Mouse (Mus musculus) limb, embryonic 15.5 days (tissue): ENCODE measurements around the gene Itpk1. TPM values are rescaled to one million over a fixed set of nuclear protein-coding genes. Genes with fewer than 3 reads are reported as not detected.

Experiments used
- ATAC-seq: fragments of 200-750 bp; cut with Nextera tagmentation; 2 replicates; pipeline ENCODE4 v1.8.0; 2017; ENCODE audit warnings: low read depth, moderate TSS enrichment; ENCODE audit not compliant: insufficient number of reproducible peaks, low FRiP score, low TSS enrichment
- H3K27ac ChIP-seq: fragments of 300-500 bp; sonication (generic); 2 replicates; pipeline ENCODE4 v1.5.1; 2015; ENCODE audit warnings: moderate library complexity, mild to moderate bottlenecking, inconsistent platforms
- H3K27me3 ChIP-seq: fragments of 300-500 bp; sonication (generic); 2 replicates; pipeline ENCODE4 v1.6.1; 2015; ENCODE audit warnings: inconsistent platforms
- H3K36me3 ChIP-seq: fragments of 300-500 bp; sonication (generic); 2 replicates; pipeline ENCODE4 v1.6.1; 2015; ENCODE audit warnings: inconsistent platforms
- H3K4me1 ChIP-seq: fragments of 300-500 bp; sonication (generic); 2 replicates; pipeline ENCODE4 v1.6.1; 2015; ENCODE audit warnings: inconsistent platforms
- H3K4me2 ChIP-seq: fragments of 300-500 bp; sonication (generic); 2 replicates; pipeline ENCODE4 v1.6.1; 2015; ENCODE audit warnings: mild to moderate bottlenecking, inconsistent platforms
- H3K4me3 ChIP-seq: fragments of 300-500 bp; sonication (generic); 2 replicates; pipeline ENCODE4 v1.5.1; 2015; ENCODE audit warnings: mild to moderate bottlenecking, inconsistent platforms
- H3K9ac ChIP-seq: fragments of 300-500 bp; sonication (generic); 2 replicates; pipeline ENCODE4 v1.6.1; 2015; ENCODE audit warnings: inconsistent platforms
- H3K9me3 ChIP-seq: fragments of 300-500 bp; sonication (generic); 2 replicates; pipeline ENCODE4 v1.6.1; 2016; ENCODE audit warnings: inconsistent platforms
- WGBS: fragments of 180-500 bp; shearing (Covaris S2); methylation state at CpG from one replicate; pipeline ENCODE4 v1.1.7; 2015; 5-methylcytosine and 5-hydroxymethylcytosine counted together
- polyA plus RNA-seq: library from polyadenylated mRNA; unstranded; fragments of >200 nt; fragmentation: Nextera tagmentation; extraction: Ambion mirVana; gene quantifications from 2 replicates; pipeline ENCODE4 v1.2.1, GENCODE M21; 2015

The Itpk1 gene
- polyA plus RNA-seq, 1 experiment from 2014 or later = 10.9 TPM

GRCm38 (mm10) chr12:102616201-102616600 lies 88.5 kb downstream of the Itpk1 start:
- Histone ChIP-seq H3K9ac (no peak overlapping the region), H3K4me3 (no peak overlapping the region), H3K27me3 (no peaks in the 10 kb centered on the region), H3K27ac (no peak overlapping the region), H3K36me3 (peaks cover 5% of the 10 kb centered on the region; the same call in 1 of the 2 replicates), H3K4me2 (no peak overlapping the region), H3K9me3 (no peaks in the 10 kb centered on the region), H3K4me1 (peaks cover 18% of the 10 kb centered on the region)
- 62% methylated on average over 4 of the region's 4 CpGs for WGBS
- ATAC-seq = no peak

GRCm38 (mm10) chr12:102613411-102613810 lies 91.3 kb downstream of the Itpk1 start:
- Histone ChIP-seq H3K9ac (no peak overlapping the region), H3K27ac (no peak overlapping the region), H3K4me1 (peaks cover 12% of the 10 kb centered on the region), H3K27me3 (no peaks in the 10 kb centered on the region), H3K4me2 (no peak overlapping the region), H3K9me3 (no peaks in the 10 kb centered on the region), H3K4me3 (no peak overlapping the region), H3K36me3 (no peaks in the 10 kb centered on the region)
- no peak for ATAC-seq
- WGBS = 84% methylated on average over 4 of the region's 4 CpGs

GRCm38 (mm10) chr12:102612431-102612830 lies 92.3 kb downstream of the Itpk1 start:
- no peak overlapping the region for H3K4me3 ChIP-seq
- peaks cover 6% of the 10 kb centered on the region for H3K4me1 ChIP-seq
- no peaks in the 10 kb centered on the region for H3K36me3 ChIP-seq
- H3K9ac ChIP-seq = no peak overlapping the region
- H3K27ac ChIP-seq = no peak overlapping the region
- H3K4me2 ChIP-seq = no peak overlapping the region
- ATAC-seq = no peak
- 91% methylated on average over 1 of the region's 1 CpGs for WGBS
- H3K9me3 ChIP-seq = no peaks in the 10 kb centered on the region
- H3K27me3 ChIP-seq = no peaks in the 10 kb centered on the region

GRCm38 (mm10) chr12:102610927-102611326 lies 93.8 kb downstream of the Itpk1 start:
- no peaks in the 10 kb centered on the region for H3K9me3 ChIP-seq
- no peaks in the 10 kb centered on the region for H3K27me3 ChIP-seq
- no peak overlapping the region for H3K9ac ChIP-seq
- no peak overlapping the region for H3K27ac ChIP-seq
- H3K4me2 ChIP-seq = no peak overlapping the region
- no peak overlapping the region for H3K4me3 ChIP-seq
- 86% methylated on average over 8 of the region's 8 CpGs for WGBS
- no peaks in the 10 kb centered on the region for H3K4me1 ChIP-seq
- no peaks in the 10 kb centered on the region for H3K36me3 ChIP-seq
- no peak for ATAC-seq

- peaks cover 3% of the 10 kb centered on the region; the same call in 1 of the 2 replicates for H3K4me1 ChIP-seq
- no peak overlapping the region for H3K4me3 ChIP-seq
- no peaks in the 10 kb centered on the region; the same call in 1 of the 2 replicates for H3K36me3 ChIP-seq
- H3K27ac ChIP-seq = no peak overlapping the region
- H3K4me2 ChIP-seq = no peak overlapping the region
- no peaks in the 10 kb centered on the region for H3K27me3 ChIP-seq
- WGBS = 85% methylated on average over 11 of the region's 11 CpGs
- ATAC-seq = no peak
- no peak overlapping the region for H3K9ac ChIP-seq
- H3K9me3 ChIP-seq = no peaks in the 10 kb centered on the region
Observed at GRCm38 (mm10) chr12:102607808-102608517, 96.8 kb downstream of the Itpk1 start.

GRCm38 (mm10) chr12:102607066-102607465 lies 97.7 kb downstream of the Itpk1 start:
- peaks cover 12% of the 10 kb centered on the region for H3K4me1 ChIP-seq
- H3K4me3 ChIP-seq = no peak overlapping the region
- no peaks in the 10 kb centered on the region for H3K27me3 ChIP-seq
- WGBS = 86% methylated on average over 8 of the region's 8 CpGs
- H3K36me3 ChIP-seq = no peaks in the 10 kb centered on the region; the same call in 1 of the 2 replicates
- H3K9ac ChIP-seq = no peak overlapping the region
- no peak for ATAC-seq
- no peak overlapping the region for H3K27ac ChIP-seq
- H3K4me2 ChIP-seq = no peak overlapping the region
- no peaks in the 10 kb centered on the region for H3K9me3 ChIP-seq

- Histone ChIP-seq H3K9ac (no peak overlapping the region), H3K4me1 (peaks cover 27% of the 10 kb centered on the region), H3K27me3 (no peaks in the 10 kb centered on the region), H3K9me3 (no peaks in the 10 kb centered on the region), H3K27ac (no peak overlapping the region), H3K4me3 (no peak overlapping the region), H3K36me3 (no peaks in the 10 kb centered on the region; the same call in 1 of the 2 replicates), H3K4me2 (no peak overlapping the region)
- ATAC-seq = no peak
- 78% methylated on average over 6 of the region's 6 CpGs for WGBS
Observed at GRCm38 (mm10) chr12:102605607-102606006, 99.1 kb downstream of the Itpk1 start.

GRCm38 (mm10) chr12:102602255-102603041 lies 102.3 kb downstream of the Itpk1 start:
- peaks cover 44% of the 10 kb centered on the region for H3K4me1 ChIP-seq
- no peaks in the 10 kb centered on the region; the same call in 1 of the 2 replicates for H3K36me3 ChIP-seq
- no peak overlapping the region for H3K9ac ChIP-seq
- H3K4me2 ChIP-seq = no peak overlapping the region
- no peaks in the 10 kb centered on the region for H3K27me3 ChIP-seq
- 67% methylated on average over 9 of the region's 9 CpGs for WGBS
- ATAC-seq = 0 out of 2 replicates have a peak, but pooled peaks have one; percentile 32
- H3K9me3 ChIP-seq = no peaks in the 10 kb centered on the region
- H3K27ac ChIP-seq = peak overlapping the region; percentile 62
- no peak overlapping the region for H3K4me3 ChIP-seq

GRCm38 (mm10) chr12:102601847-102602246 lies 102.9 kb downstream of the Itpk1 start:
- Histone ChIP-seq H3K9ac (no peak overlapping the region), H3K9me3 (no peaks in the 10 kb centered on the region), H3K36me3 (no peaks in the 10 kb centered on the region; the same call in 1 of the 2 replicates), H3K27ac (peak overlapping the region; percentile 62), H3K4me3 (no peak overlapping the region), H3K4me2 (no peak overlapping the region), H3K4me1 (peaks cover 50% of the 10 kb centered on the region), H3K27me3 (no peaks in the 10 kb centered on the region)
- 26% methylated on average over 8 of the region's 8 CpGs for WGBS
- no peak for ATAC-seq

- Histone ChIP-seq H3K4me1 (peaks cover 59% of the 10 kb centered on the region), H3K4me2 (no peak overlapping the region)
- no peak for ATAC-seq
Observed at GRCm38 (mm10) chr12:102600345-102600744, 104.4 kb downstream of the Itpk1 start.

GRCm38 (mm10) chr12:102599801-102600200 lies 104.9 kb downstream of the Itpk1 start:
- no peak for ATAC-seq
- Histone ChIP-seq H3K4me1 (peaks cover 59% of the 10 kb centered on the region), H3K9ac (no peak overlapping the region), H3K4me3 (no peak overlapping the region), H3K36me3 (no peaks in the 10 kb centered on the region), H3K27ac (no peak overlapping the region), H3K27me3 (no peaks in the 10 kb centered on the region), H3K4me2 (no peak overlapping the region), H3K9me3 (no peaks in the 10 kb centered on the region)
- 66% methylated on average over 7 of the region's 7 CpGs for WGBS

More at GRCm38 (mm10) chr12:102600345-102600744, 104.4 kb downstream of the Itpk1 start:
- no peak overlapping the region for H3K9ac ChIP-seq
- WGBS = 40% methylated on average over 6 of the region's 6 CpGs
- no peaks in the 10 kb centered on the region for H3K9me3 ChIP-seq
- H3K27me3 ChIP-seq = no peaks in the 10 kb centered on the region
- H3K36me3 ChIP-seq = no peaks in the 10 kb centered on the region; the same call in 1 of the 2 replicates
- no peak overlapping the region for H3K4me3 ChIP-seq
- no peak overlapping the region for H3K27ac ChIP-seq

- H3K4me3 ChIP-seq = no peak overlapping the region
- H3K27me3 ChIP-seq = no peaks in the 10 kb centered on the region
- WGBS = 96% methylated on average over 3 of the region's 3 CpGs
- no peak overlapping the region for H3K27ac ChIP-seq
- H3K4me2 ChIP-seq = no peak overlapping the region
- no peak overlapping the region for H3K9ac ChIP-seq
- no peak for ATAC-seq
- H3K4me1 ChIP-seq = peaks cover 62% of the 10 kb centered on the region
- H3K36me3 ChIP-seq = no peaks in the 10 kb centered on the region
- H3K9me3 ChIP-seq = no peaks in the 10 kb centered on the region
Observed at GRCm38 (mm10) chr12:102598535-102598934, 106.2 kb downstream of the Itpk1 start.
